Mouse (Mus musculus): ENCODE measurements around the gene Ascl2. TPM values are rescaled to one million over a fixed set of nuclear protein-coding genes. Genes with fewer than 3 reads are reported as not detected.

Ascl2 gene
- polyA plus RNA-seq, 1 experiment, result 0.05 TPM

DNA sequence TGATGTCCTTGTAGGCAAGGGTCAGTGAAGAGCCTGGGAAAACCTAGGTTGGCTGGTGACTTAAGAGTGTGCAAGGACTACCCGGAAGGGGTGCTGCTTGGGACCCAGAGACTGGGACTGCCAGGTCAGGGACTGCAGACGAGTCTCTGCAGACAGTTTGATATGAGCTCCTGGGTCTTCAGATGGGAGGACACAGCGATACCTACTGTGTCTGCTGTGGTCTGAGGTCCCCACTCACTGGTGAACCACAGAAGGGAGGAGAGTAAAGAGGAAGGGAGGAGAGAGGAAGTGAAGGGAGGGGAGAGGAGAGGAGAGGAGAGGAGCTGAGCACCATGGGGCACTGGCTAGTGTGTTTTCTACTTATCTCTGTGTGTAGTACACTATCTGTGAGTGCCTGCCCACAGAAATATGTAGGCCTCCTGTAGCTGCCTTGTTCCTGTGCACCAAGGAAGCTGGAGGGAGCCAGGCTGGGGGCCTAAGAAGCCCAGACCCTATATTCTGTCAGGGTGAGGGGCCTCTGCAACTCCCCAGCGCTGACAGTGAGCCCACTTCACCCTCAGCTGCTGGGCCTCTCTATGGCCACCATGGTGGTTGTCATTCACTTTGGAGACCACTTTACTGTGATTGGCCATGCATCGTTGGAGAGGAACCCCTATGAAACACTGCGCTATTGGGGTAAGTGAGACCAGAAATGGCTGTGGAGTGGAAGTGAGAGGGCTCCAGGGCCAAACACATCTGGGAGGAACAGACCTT is 36.5 kb upstream of the Ascl2 start:
- TF ChIP-seq GATA1 (IDR thresholded peaks at IDR 0.05; ENCODE audit: low read length) (peak; percentile 52), TAL1 (IDR thresholded peaks at IDR 0.05; ENCODE audit: low read length) (peak; percentile 39; the same call in 1 of the 3 replicates)
- H3K36me3 ChIP-seq (ENCODE audit: control insufficient read depth), result peaks cover 50% of the 10 kb centered on the region
- no peaks in the 10 kb centered on the region for H3K27me3 ChIP-seq (ENCODE audit: control insufficient read depth)
- H3K9me3 ChIP-seq (ENCODE audit: control insufficient read depth, low read length), result no peaks in the 10 kb centered on the region
- peaks cover 88% of the 10 kb centered on the region for H3K4me1 ChIP-seq (ENCODE audit: control insufficient read depth)
- peak overlapping the region; percentile 78 for H3K4me3 ChIP-seq (replicated peaks)

DNA sequence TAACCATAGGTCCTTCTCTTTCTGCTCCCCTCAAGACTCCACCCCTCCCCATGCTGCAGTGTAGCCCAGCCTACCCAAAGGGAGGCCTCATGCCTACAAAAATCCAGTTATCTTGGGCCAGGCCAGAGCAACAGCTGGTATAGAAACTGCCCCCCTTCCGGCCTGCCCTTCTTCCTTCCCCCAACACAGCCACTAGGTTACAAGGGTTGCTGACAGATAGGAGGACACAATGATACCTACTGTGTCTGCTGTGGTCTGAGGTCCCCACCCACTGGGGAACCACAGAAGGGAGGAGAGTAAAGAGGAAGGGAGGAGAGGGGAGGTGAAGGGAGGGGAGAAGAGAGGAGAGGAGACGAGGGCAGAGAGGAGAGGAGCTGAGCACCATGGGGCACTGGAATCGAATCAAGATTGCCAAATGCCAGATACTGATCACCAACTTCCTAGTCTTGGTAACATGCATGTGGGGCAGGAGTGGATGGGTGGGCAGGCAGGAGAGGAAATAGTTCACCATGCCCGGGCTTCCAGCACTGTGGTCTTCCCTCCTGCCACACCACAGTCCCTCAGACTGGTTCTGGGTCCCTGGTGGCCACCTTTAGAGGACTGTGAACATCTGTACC is 35.8 kb upstream of the Ascl2 start, which contains the start of gene Tspan32:
Gene Tspan32 (plus strand): TSS at position 320 of the 617 bp plus-strand sequence.
- TF ChIP-seq TAL1 (IDR thresholded peaks at IDR 0.05; ENCODE audit: low read length), result no peak
- TF ChIP-seq GATA1 (IDR thresholded peaks at IDR 0.05; ENCODE audit: low read length), result no peak
- peaks cover 43% of the 10 kb centered on the region for H3K36me3 ChIP-seq (ENCODE audit: control insufficient read depth)
- no peaks in the 10 kb centered on the region for H3K9me3 ChIP-seq (ENCODE audit: control insufficient read depth, low read length)
- peak within 1 kb of the TSS; percentile 78 for H3K4me3 ChIP-seq (replicated peaks)
- no peaks in the 10 kb centered on the region for H3K27me3 ChIP-seq (ENCODE audit: control insufficient read depth)
- H3K4me1 ChIP-seq (ENCODE audit: control insufficient read depth), result peaks cover 82% of the 10 kb centered on the region

DNA sequence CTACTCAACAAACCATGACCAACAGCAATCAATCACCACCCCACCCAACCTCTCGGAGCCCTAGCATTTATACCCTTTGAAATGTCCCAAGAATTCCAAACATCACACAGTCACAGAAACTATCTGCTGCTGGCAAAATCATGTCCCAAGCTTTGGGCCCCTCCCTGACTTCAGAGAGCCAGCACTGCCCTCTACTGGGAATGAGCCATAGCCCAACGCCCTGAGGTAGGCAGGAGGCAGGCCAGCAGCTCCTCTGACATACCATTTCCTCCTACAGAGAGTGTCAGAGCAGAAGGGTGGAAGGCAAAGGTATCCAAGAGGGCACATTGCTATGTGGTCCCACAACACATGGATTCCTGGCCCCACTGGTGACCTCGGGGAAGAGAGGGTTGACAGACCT is 33.6 kb upstream of the Ascl2 start:
- H3K4me1 ChIP-seq (ENCODE audit: control insufficient read depth), result peaks cover 76% of the 10 kb centered on the region
- TF ChIP-seq GATA1 (IDR thresholded peaks at IDR 0.05; ENCODE audit: low read length) (no peak), TAL1 (IDR thresholded peaks at IDR 0.05; ENCODE audit: low read length) (no peak)
- no peaks in the 10 kb centered on the region for H3K9me3 ChIP-seq (ENCODE audit: control insufficient read depth, low read length)
- H3K36me3 ChIP-seq (ENCODE audit: control insufficient read depth), result peaks cover 21% of the 10 kb centered on the region
- H3K27me3 ChIP-seq (ENCODE audit: control insufficient read depth), result no peaks in the 10 kb centered on the region
- H3K4me3 ChIP-seq (replicated peaks), result peak overlapping the region; percentile 10

DNA sequence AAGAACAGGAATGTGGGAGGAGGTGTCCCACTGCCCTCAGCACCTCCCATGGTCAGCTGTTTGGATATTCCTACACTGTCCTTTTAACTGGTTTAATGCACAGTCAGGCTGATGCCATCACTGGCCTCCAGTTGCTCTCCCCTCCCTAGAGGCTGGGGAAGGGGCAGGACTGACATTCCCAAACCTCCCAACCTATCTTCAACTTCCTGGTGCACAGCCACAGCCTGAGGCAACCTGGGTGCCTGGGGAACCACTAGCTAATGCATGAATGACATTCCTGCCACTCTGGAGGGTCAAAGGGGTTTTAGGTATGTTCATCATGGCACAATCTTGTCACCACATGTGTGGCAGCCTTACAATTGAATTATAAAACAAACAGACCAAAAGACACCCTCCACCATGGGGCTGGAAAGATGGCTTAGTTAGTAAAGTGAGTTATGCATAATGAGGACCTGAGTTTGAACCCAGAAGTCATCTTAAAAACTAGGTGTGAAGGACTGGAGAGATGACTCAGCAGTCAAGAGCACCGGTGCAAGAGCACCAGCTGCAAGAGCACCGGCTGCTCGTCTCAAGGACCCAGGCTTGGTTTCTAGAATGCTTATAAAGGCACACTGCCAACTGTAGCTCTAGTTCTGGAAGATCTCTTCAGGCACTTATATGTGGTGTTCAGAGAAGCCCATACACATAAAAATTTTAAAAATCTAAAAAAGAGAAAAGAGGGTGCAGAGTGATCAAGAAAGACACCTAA is 28.5 kb upstream of the Ascl2 start:
- Histone ChIP-seq H3K36me3 (ENCODE audit: control insufficient read depth) (peaks cover 13% of the 10 kb centered on the region; the same call in 1 of the 2 replicates), H3K27me3 (ENCODE audit: control insufficient read depth) (no peaks in the 10 kb centered on the region), H3K4me3 (replicated peaks) (peak overlapping the region; percentile 20), H3K4me1 (ENCODE audit: control insufficient read depth) (peaks cover 62% of the 10 kb centered on the region), H3K9me3 (ENCODE audit: control insufficient read depth, low read length) (no peaks in the 10 kb centered on the region)
- TF ChIP-seq GATA1 (IDR thresholded peaks at IDR 0.05; ENCODE audit: low read length) (no peak), TAL1 (IDR thresholded peaks at IDR 0.05; ENCODE audit: low read length) (no peak)

DNA sequence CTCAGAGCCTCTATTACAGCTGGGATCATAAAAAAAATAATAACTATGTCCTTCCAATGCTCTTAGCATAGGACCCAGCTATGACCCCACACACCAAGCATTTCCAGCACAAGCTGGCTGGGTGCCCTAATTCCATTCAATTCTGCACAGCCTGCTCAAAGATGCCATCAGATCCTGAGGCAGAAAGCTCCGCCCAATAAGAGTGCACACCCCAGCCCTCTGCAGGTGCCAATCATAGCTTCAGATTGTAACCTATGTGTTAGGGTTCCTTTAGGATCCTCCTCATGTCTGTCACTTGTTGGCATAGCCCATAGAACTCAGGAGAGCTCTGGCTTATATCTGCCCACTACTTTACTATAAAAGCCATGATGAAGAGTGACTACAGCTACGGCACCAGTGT is 27.9 kb upstream of the Ascl2 start:
- Histone ChIP-seq H3K36me3 (ENCODE audit: control insufficient read depth) (peaks cover 13% of the 10 kb centered on the region; the same call in 1 of the 2 replicates), H3K27me3 (ENCODE audit: control insufficient read depth) (peaks cover 1% of the 10 kb centered on the region), H3K4me1 (ENCODE audit: control insufficient read depth) (peaks cover 58% of the 10 kb centered on the region), H3K9me3 (ENCODE audit: control insufficient read depth, low read length) (no peaks in the 10 kb centered on the region), H3K4me3 (replicated peaks) (peak overlapping the region; percentile 43)
- TF ChIP-seq TAL1 (IDR thresholded peaks at IDR 0.05; ENCODE audit: low read length) (no peak), GATA1 (IDR thresholded peaks at IDR 0.05; ENCODE audit: low read length) (no peak; the same call in 1 of the 2 replicates)

DNA sequence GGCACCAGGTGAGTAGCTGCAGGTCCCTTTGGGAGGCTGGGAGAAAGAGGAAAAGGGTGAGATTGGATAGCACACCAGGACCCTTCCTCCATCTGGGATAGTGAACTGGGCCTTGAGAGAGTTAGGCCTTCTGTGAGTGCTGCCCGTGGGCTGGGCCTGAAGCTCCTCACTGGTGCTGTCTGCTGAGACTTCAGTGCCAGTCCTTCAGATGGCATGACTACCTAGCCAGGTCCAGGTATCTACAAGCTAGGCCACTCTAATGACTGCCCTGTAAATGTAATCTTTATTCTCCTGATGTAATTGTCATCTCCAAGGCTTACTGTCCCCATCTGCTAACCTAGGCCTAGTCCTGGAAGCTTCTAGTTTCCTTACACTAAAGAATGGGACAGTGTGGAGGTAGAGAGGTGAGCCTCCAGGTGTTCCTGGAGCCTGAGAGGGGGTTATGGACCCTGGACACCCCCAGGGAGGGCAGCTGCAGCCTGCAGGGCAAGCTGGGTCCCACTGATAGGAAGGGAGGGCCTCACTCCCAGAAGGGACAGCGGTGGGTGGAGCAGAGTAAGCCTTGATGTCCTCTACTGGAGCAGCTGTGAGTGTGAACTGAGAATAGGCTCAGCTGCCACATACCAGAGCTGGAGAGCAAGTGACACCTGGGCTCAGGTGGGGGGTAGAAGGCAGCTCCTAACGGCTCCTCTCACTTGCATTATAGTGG is 26.7 kb upstream of the Ascl2 start:
- TF ChIP-seq GATA1 (IDR thresholded peaks at IDR 0.05; ENCODE audit: low read length) (peak; percentile 64), TAL1 (IDR thresholded peaks at IDR 0.05; ENCODE audit: low read length) (peak; percentile 90)
- H3K4me1 ChIP-seq (ENCODE audit: control insufficient read depth), result peaks cover 53% of the 10 kb centered on the region
- H3K4me3 ChIP-seq (replicated peaks), result peak overlapping the region; percentile 43
- peaks cover 13% of the 10 kb centered on the region; the same call in 1 of the 2 replicates for H3K36me3 ChIP-seq (ENCODE audit: control insufficient read depth)
- H3K27me3 ChIP-seq (ENCODE audit: control insufficient read depth), result peaks cover 11% of the 10 kb centered on the region
- no peaks in the 10 kb centered on the region for H3K9me3 ChIP-seq (ENCODE audit: control insufficient read depth, low read length)

DNA sequence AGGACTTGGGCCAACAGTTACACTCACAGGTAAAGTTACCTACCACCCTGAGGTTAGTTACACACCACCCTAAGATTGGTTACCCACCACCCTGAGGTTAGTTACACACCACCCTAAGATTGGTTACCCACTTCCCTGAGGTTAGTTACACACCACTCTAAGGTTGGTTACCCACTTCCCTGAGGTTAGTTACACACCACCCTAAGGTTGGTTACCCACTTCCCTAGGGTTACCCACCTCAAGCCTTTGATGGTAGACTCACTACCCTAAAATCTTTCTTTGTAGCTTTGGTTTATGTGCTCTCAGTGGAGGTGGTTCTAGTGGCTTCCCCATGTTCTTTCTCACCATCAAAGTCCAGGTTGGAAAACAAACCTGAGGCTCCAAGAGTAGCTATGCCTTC is 25.9 kb upstream of the Ascl2 start:
- peaks cover 13% of the 10 kb centered on the region; the same call in 1 of the 2 replicates for H3K36me3 ChIP-seq (ENCODE audit: control insufficient read depth)
- TF ChIP-seq TAL1 (IDR thresholded peaks at IDR 0.05; ENCODE audit: low read length), result no peak
- TF ChIP-seq GATA1 (IDR thresholded peaks at IDR 0.05; ENCODE audit: low read length), result no peak
- H3K9me3 ChIP-seq (ENCODE audit: control insufficient read depth, low read length), result no peaks in the 10 kb centered on the region
- peaks cover 58% of the 10 kb centered on the region for H3K4me1 ChIP-seq (ENCODE audit: control insufficient read depth)
- H3K27me3 ChIP-seq (ENCODE audit: control insufficient read depth), result peaks cover 14% of the 10 kb centered on the region
- H3K4me3 ChIP-seq (replicated peaks), result no peak overlapping the region

DNA sequence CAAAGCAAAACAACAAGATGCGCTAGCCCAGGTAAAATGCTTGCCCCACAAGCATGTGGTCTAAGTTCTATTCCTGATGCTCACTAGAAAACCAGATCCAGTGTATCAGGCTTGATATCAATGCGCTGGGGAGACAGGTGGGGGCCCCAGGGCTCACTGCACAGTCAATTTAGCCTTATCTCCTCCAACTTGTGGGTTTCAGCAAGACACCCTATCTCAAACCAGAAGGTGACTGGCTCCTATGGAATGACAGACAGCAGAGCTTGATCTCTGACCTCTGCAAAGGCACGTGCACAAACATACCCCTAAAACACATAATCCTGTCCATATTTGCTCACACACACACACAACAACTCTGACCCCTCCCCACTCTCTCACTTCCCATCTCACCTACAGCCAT is 18.7 kb upstream of the Ascl2 start:
- peaks cover 56% of the 10 kb centered on the region for H3K27me3 ChIP-seq (ENCODE audit: control insufficient read depth)

More for the DNA sequence above, 18.7 kb upstream of the Ascl2 start:
- Histone ChIP-seq H3K4me3 (replicated peaks) (peak overlapping the region; percentile 10), H3K4me1 (ENCODE audit: control insufficient read depth) (peaks cover 56% of the 10 kb centered on the region), H3K36me3 (ENCODE audit: control insufficient read depth) (no peaks in the 10 kb centered on the region), H3K9me3 (ENCODE audit: control insufficient read depth, low read length) (no peaks in the 10 kb centered on the region)
- TF ChIP-seq GATA1 (IDR thresholded peaks at IDR 0.05; ENCODE audit: low read length), result peak; percentile 55
- TF ChIP-seq TAL1 (IDR thresholded peaks at IDR 0.05; ENCODE audit: low read length), result peak; percentile 35; the same call in 1 of the 3 replicates
